Mouse (Mus musculus) hindbrain, embryonic 14.5 days (tissue): ENCODE measurements around the gene Clec4b1. TPM values are rescaled to one million over a fixed set of nuclear protein-coding genes. Genes with fewer than 3 reads are reported as not detected.
"Not testable (repeated sequence)": the region's sequence is repeated elsewhere in the genome, so short reads cannot be mapped to it uniquely, and the experiment has no call there.

ENCODE experiments used
- ATAC-seq: fragments of 200-750 bp; cut with Nextera tagmentation; 2 replicates; pipeline ENCODE4 v1.8.0; 2017; ENCODE audit warnings: moderate number of reproducible peaks, mild to moderate bottlenecking, moderate TSS enrichment, moderate library complexity; ENCODE audit not compliant: low FRiP score
- DNase-seq: peaks from one replicate; pipeline ENCODE4 v3.0.0-alpha.2; 2015; ENCODE audit warnings: low spot score
- H3K27ac ChIP-seq: fragments of 300-500 bp; sonication (generic); 2 replicates; pipeline ENCODE4 v1.5.1; 2014; ENCODE audit warnings: mild to moderate bottlenecking, moderate library complexity
- H3K27me3 ChIP-seq: fragments of 300-500 bp; sonication (generic); 2 replicates; pipeline ENCODE4 v1.6.1; 2014; ENCODE audit warnings: mild to moderate bottlenecking, low read length, mixed read lengths; ENCODE audit not compliant: control insufficient read depth, insufficient read depth
- H3K36me3 ChIP-seq: fragments of 300-500 bp; sonication (generic); replicated peaks from 2 replicates; pipeline ENCODE4 v1.6.1; 2014; ENCODE audit not compliant: control insufficient read depth, insufficient read depth
- H3K4me1 ChIP-seq: fragments of 300-500 bp; sonication (generic); replicated peaks from 2 replicates; pipeline ENCODE4 v1.6.1; 2014; ENCODE audit warnings: antibody characterized with exemption, low read length, mixed read lengths; ENCODE audit not compliant: control insufficient read depth, insufficient read depth
- H3K4me2 ChIP-seq: fragments of 300-500 bp; sonication (generic); replicated peaks from 2 replicates; pipeline ENCODE4 v1.6.1; 2014; ENCODE audit warnings: mild to moderate bottlenecking, moderate library complexity
- H3K4me3 ChIP-seq: fragments of 300-500 bp; sonication (generic); replicated peaks from 2 replicates; pipeline ENCODE4 v1.5.1; 2014; ENCODE audit warnings: mild to moderate bottlenecking, low read length
- H3K9ac ChIP-seq: fragments of 300-500 bp; sonication (generic); 2 replicates; pipeline ENCODE4 v1.6.1; 2014
- H3K9me3 ChIP-seq: fragments of 300-500 bp; sonication (generic); 2 replicates; pipeline ENCODE4 v1.6.1; 2016; ENCODE audit warnings: low read length; ENCODE audit not compliant: control insufficient read depth
- WGBS: fragments of 180-500 bp; shearing (Covaris S2); extraction: QIAGEN DNeasy Blood & Tissue Kit; methylation state at CpG from one replicate; pipeline ENCODE4 v1.1.7; 2014; 5-methylcytosine and 5-hydroxymethylcytosine counted together
- polyA plus RNA-seq: library from polyadenylated mRNA; unstranded; fragments of >200 nt; fragmentation: Nextera tagmentation; extraction: Ambion mirVana; gene quantifications from 2 replicates; pipeline ENCODE4 v1.2.1, GENCODE M21; 2014

Clec4b1 gene
- not detected in 2 replicates for polyA plus RNA-seq

GRCm38 (mm10) chr6:123049742-123050372, at the start of gene Clec4b1:
Gene Clec4b1 (plus strand): TSS chr6:123049962.
- no peak within 1 kb of the TSS for H3K4me2 ChIP-seq
- ATAC-seq, result no peak
- H3K9ac ChIP-seq, result no peak within 1 kb of the TSS
- H3K9me3 ChIP-seq, result 0 out of 2 replicates have a peak, but pooled peaks cover 7% of the 10 kb centered on the region
- H3K4me3 ChIP-seq, result no peak within 1 kb of the TSS
- H3K36me3 ChIP-seq, result no peaks in the 10 kb centered on the region
- DNase-seq, result no peak
- no peak within 1 kb of the TSS for H3K27ac ChIP-seq
- H3K4me1 ChIP-seq, result no peaks in the 10 kb centered on the region
- 82% methylated on average over 2 of the region's 2 CpGs for WGBS
- H3K27me3 ChIP-seq, result no peaks in the 10 kb centered on the region

GRCm38 (mm10) chr6:123004696-123005095, 45.1 kb upstream of the Clec4b1 start:
- not testable (repeated sequence) for H3K27me3 ChIP-seq, DNase-seq, H3K4me3 ChIP-seq, H3K36me3 ChIP-seq, H3K27ac ChIP-seq, H3K9me3 ChIP-seq, H3K4me2 ChIP-seq, H3K4me1 ChIP-seq, ATAC-seq, H3K9ac ChIP-seq
- WGBS, result 80% methylated on average over 2 of the region's 2 CpGs

GRCm38 (mm10) chr6:123005591-123005990, 44.2 kb upstream of the Clec4b1 start:
- DNase-seq (no peak), ATAC-seq (no peak)
- no peak overlapping the region for H3K4me3 ChIP-seq
- no peaks in the 10 kb centered on the region for H3K4me1 ChIP-seq
- H3K9ac ChIP-seq, result no peak overlapping the region
- H3K27ac ChIP-seq, result no peak overlapping the region
- H3K27me3 ChIP-seq, result no peaks in the 10 kb centered on the region
- H3K36me3 ChIP-seq, result no peaks in the 10 kb centered on the region
- WGBS, result 72% methylated on average over 1 of the region's 1 CpGs
- no peak overlapping the region for H3K4me2 ChIP-seq
- no peaks in the 10 kb centered on the region for H3K9me3 ChIP-seq

GRCm38 (mm10) chr6:123095125-123095843, 45.5 kb downstream of the Clec4b1 start:
- Histone ChIP-seq H3K27me3 (no peaks in the 10 kb centered on the region), H3K4me3 (no peak overlapping the region), H3K4me2 (no peak overlapping the region), H3K36me3 (no peaks in the 10 kb centered on the region), H3K27ac (no peak overlapping the region), H3K9me3 (no peaks in the 10 kb centered on the region), H3K9ac (no peak overlapping the region), H3K4me1 (no peaks in the 10 kb centered on the region)
- no peak for ATAC-seq
- no peak for DNase-seq
- 94% methylated on average over 4 of the region's 4 CpGs for WGBS

- H3K4me3 ChIP-seq, H3K4me1 ChIP-seq, H3K36me3 ChIP-seq, DNase-seq, H3K4me2 ChIP-seq, H3K27ac ChIP-seq, ATAC-seq, H3K9me3 ChIP-seq, H3K9ac ChIP-seq, H3K27me3 ChIP-seq: not testable (repeated sequence)
- 72% methylated on average over 1 of the region's 1 CpGs for WGBS
These were observed 56.4 kb downstream of the Clec4b1 start, which contains the start of gene Clec4a2 for GRCm38 (mm10) chr6:123106128-123106527. Gene Clec4a2 (plus strand): TSS chr6:123106428.

Other genes starting within 250 kb of the Clec4b1 start
- gene Slc2a3, start 248.3 kb upstream of the Clec4b1 start, polyA plus RNA-seq, result 40.1 and 51.6 TPM in 2 replicates
- gene Foxj2, start 230.0 kb upstream of the Clec4b1 start, polyA plus RNA-seq, result 9.5 and 11.0 TPM in 2 replicates
- 1.6 and 1.9 TPM in 2 replicates for gene C3ar1, start 193.8 kb upstream of the Clec4b1 start, polyA plus RNA-seq
- gene Necap1, start 175.5 kb upstream of the Clec4b1 start, polyA plus RNA-seq, result 153 and 172 TPM in 2 replicates
- gene Clec4a1, start 128.1 kb upstream of the Clec4b1 start, polyA plus RNA-seq, result 1.5 and 2.4 TPM in 2 replicates
- 0.83 and 0.99 TPM in 2 replicates for gene Clec4a3, start 97.4 kb upstream of the Clec4b1 start, polyA plus RNA-seq
- gene Clec4a4, start 59.6 kb upstream of the Clec4b1 start, polyA plus RNA-seq, result not detected in 2 replicates
- gene Clec4a2, start 56.5 kb downstream of the Clec4b1 start, polyA plus RNA-seq, result 2.0 and 2.9 TPM in 2 replicates
- gene Clec4b2, start 122.9 kb downstream of the Clec4b1 start, polyA plus RNA-seq, result not detected in 2 replicates
- gene Clec4n, start 179.9 kb downstream of the Clec4b1 start, polyA plus RNA-seq, result 1.0 and 1.3 TPM in 2 replicates
- gene Clec4d, start 212.1 kb downstream of the Clec4b1 start, polyA plus RNA-seq, result 0.21 TPM in 1 of 2 replicates, not detected in the other
- gene Clec4e, start 239.9 kb downstream of the Clec4b1 start, polyA plus RNA-seq, result 0.12 TPM in 1 of 2 replicates, not detected in the other